Mouse (Mus musculus) hindbrain, embryonic 10.5 days (tissue): ENCODE results near the gene Dnajb6. TPM values are rescaled to one million over a fixed set of nuclear protein-coding genes. Genes with fewer than 3 reads are reported as not detected.
"Not testable (repeated sequence)": the region's sequence is repeated elsewhere in the genome, so short reads cannot be mapped to it uniquely, and the experiment has no call there.

Experiments used
- DNase-seq: peaks from one replicate; pipeline ENCODE4 v3.0.0-alpha.2; 2017; ENCODE audit warnings: low spot score
- H3K27ac ChIP-seq: fragments of 300-500 bp; sonication (generic); 2 replicates; pipeline ENCODE4 v1.5.1; 2016; ENCODE audit warnings: mild to moderate bottlenecking, moderate library complexity
- H3K27me3 ChIP-seq: fragments of 300-500 bp; sonication (generic); 2 replicates; pipeline ENCODE4 v1.6.1; 2016; ENCODE audit warnings: mild to moderate bottlenecking; ENCODE audit not compliant: poor library complexity, insufficient read depth, severe bottlenecking
- H3K36me3 ChIP-seq: fragments of 300-500 bp; sonication (generic); 2 replicates; pipeline ENCODE4 v1.6.1; 2016; ENCODE audit warnings: mild to moderate bottlenecking, moderate library complexity
- H3K4me1 ChIP-seq: fragments of 300-500 bp; sonication (generic); replicated peaks from 2 replicates; pipeline ENCODE4 v1.6.1; 2016; ENCODE audit warnings: mild to moderate bottlenecking
- H3K4me3 ChIP-seq: fragments of 300-500 bp; sonication (generic); 2 replicates; pipeline ENCODE4 v1.5.1; 2016; ENCODE audit warnings: mild to moderate bottlenecking, moderate library complexity
- H3K9me3 ChIP-seq: fragments of 300-500 bp; sonication (generic); 2 replicates; pipeline ENCODE4 v1.6.1; 2016; ENCODE audit warnings: mild to moderate bottlenecking, moderate library complexity
- WGBS: fragments of 180-500 bp; shearing (Covaris S2); methylation state at CpG from one replicate; pipeline ENCODE4 v1.1.7; 2016; 5-methylcytosine and 5-hydroxymethylcytosine counted together
- polyA plus RNA-seq: library from polyadenylated mRNA; unstranded; fragments of >200 nt; fragmentation: Nextera tagmentation; extraction: Ambion mirVana; gene quantifications from 2 replicates; pipeline ENCODE4 v1.2.1, GENCODE M21; 2016

Gene Dnajb6
- polyA plus RNA-seq, 1 experiment from 2014 or later, result 173 TPM

- WGBS, result 89% methylated on average over 13 of the region's 13 CpGs
- Histone ChIP-seq H3K36me3 (peaks cover 87% of the 10 kb centered on the region), H3K4me1 (no peaks in the 10 kb centered on the region), H3K4me3 (no peak overlapping the region), H3K27ac (no peak overlapping the region), H3K27me3 (no peaks in the 10 kb centered on the region), H3K9me3 (no peaks in the 10 kb centered on the region)
- DNase-seq, result no peak
These were observed 38.1 kb downstream of the Dnajb6 start for GRCm38 (mm10) chr5:29773460-29774150.

GRCm38 (mm10) chr5:29775437-29775836 lies 39.9 kb downstream of the Dnajb6 start:
- WGBS, result 94% methylated on average over 5 of the region's 5 CpGs
- no peaks in the 10 kb centered on the region for H3K27me3 ChIP-seq
- peaks cover 87% of the 10 kb centered on the region for H3K36me3 ChIP-seq
- no peak overlapping the region for H3K27ac ChIP-seq
- H3K4me1 ChIP-seq, result no peaks in the 10 kb centered on the region
- H3K9me3 ChIP-seq, result no peaks in the 10 kb centered on the region
- H3K4me3 ChIP-seq, result no peak overlapping the region
- no peak for DNase-seq

- WGBS, result 95% methylated on average over 6 of the region's 6 CpGs
- Histone ChIP-seq H3K4me3 (no peak overlapping the region), H3K36me3 (peaks cover 85% of the 10 kb centered on the region), H3K9me3 (no peaks in the 10 kb centered on the region), H3K27ac (no peak overlapping the region), H3K27me3 (no peaks in the 10 kb centered on the region), H3K4me1 (no peaks in the 10 kb centered on the region)
- DNase-seq, result no peak
These were observed 42.5 kb downstream of the Dnajb6 start for GRCm38 (mm10) chr5:29778029-29778428.

GRCm38 (mm10) chr5:29779733-29780132 lies 44.2 kb downstream of the Dnajb6 start:
- 94% methylated on average over 9 of the region's 9 CpGs for WGBS
- not testable (repeated sequence) for H3K9me3 ChIP-seq, H3K4me3 ChIP-seq, DNase-seq, H3K4me1 ChIP-seq, H3K27ac ChIP-seq, H3K27me3 ChIP-seq
- H3K36me3 ChIP-seq, result peaks cover 75% of the 10 kb centered on the region

GRCm38 (mm10) chr5:29782261-29782660 lies 46.8 kb downstream of the Dnajb6 start:
- Histone ChIP-seq H3K4me1 (no peaks in the 10 kb centered on the region), H3K36me3 (peaks cover 58% of the 10 kb centered on the region), H3K4me3 (no peak overlapping the region), H3K9me3 (no peaks in the 10 kb centered on the region), H3K27me3 (no peaks in the 10 kb centered on the region), H3K27ac (no peak overlapping the region)
- WGBS, result 94% methylated on average over 3 of the region's 3 CpGs
- no peak for DNase-seq

GRCm38 (mm10) chr5:29784906-29785305 lies 49.4 kb downstream of the Dnajb6 start:
- not testable (repeated sequence) for H3K4me3 ChIP-seq, DNase-seq, H3K27me3 ChIP-seq, H3K27ac ChIP-seq, H3K4me1 ChIP-seq, H3K9me3 ChIP-seq
- 94% methylated on average over 11 of the region's 13 CpGs for WGBS
- peaks cover 34% of the 10 kb centered on the region for H3K36me3 ChIP-seq

GRCm38 (mm10) chr5:29785953-29786352 lies 50.5 kb downstream of the Dnajb6 start:
- not testable (repeated sequence) for H3K4me3 ChIP-seq, DNase-seq, H3K27ac ChIP-seq, H3K4me1 ChIP-seq, H3K9me3 ChIP-seq, H3K27me3 ChIP-seq
- peaks cover 25% of the 10 kb centered on the region for H3K36me3 ChIP-seq
- WGBS, result 93% methylated on average over 1 of the region's 11 CpGs

- H3K4me3 ChIP-seq, H3K4me1 ChIP-seq, H3K27me3 ChIP-seq, H3K27ac ChIP-seq, DNase-seq, H3K9me3 ChIP-seq: not testable (repeated sequence)
- peaks cover 22% of the 10 kb centered on the region for H3K36me3 ChIP-seq
- WGBS, result 93% methylated on average over 8 of the region's 8 CpGs
These were observed 59.4 kb downstream of the Dnajb6 start for GRCm38 (mm10) chr5:29794933-29795332.

- no peaks in the 10 kb centered on the region for H3K4me1 ChIP-seq
- no peak overlapping the region for H3K4me3 ChIP-seq
- H3K36me3 ChIP-seq, result no peaks in the 10 kb centered on the region
- WGBS, result 94% methylated on average over 1 of the region's 1 CpGs
- no peaks in the 10 kb centered on the region for H3K9me3 ChIP-seq
- no peak overlapping the region for H3K27ac ChIP-seq
- DNase-seq, result no peak
- no peaks in the 10 kb centered on the region for H3K27me3 ChIP-seq
These were observed 73.5 kb downstream of the Dnajb6 start for GRCm38 (mm10) chr5:29808940-29809339.

GRCm38 (mm10) chr5:29811377-29811921 lies 76.0 kb downstream of the Dnajb6 start:
- not testable (repeated sequence) for H3K27me3 ChIP-seq, H3K4me3 ChIP-seq, H3K9me3 ChIP-seq, DNase-seq, H3K36me3 ChIP-seq, H3K27ac ChIP-seq, H3K4me1 ChIP-seq
- WGBS, result 72% methylated on average over 7 of the region's 7 CpGs

- Histone ChIP-seq H3K9me3 (peaks cover 5% of the 10 kb centered on the region), H3K27ac (no peak overlapping the region), H3K4me1 (no peaks in the 10 kb centered on the region), H3K27me3 (no peaks in the 10 kb centered on the region), H3K36me3 (no peaks in the 10 kb centered on the region), H3K4me3 (no peak overlapping the region)
- 98% methylated on average over 5 of the region's 5 CpGs for WGBS
- no peak for DNase-seq
These were observed 81.2 kb downstream of the Dnajb6 start for GRCm38 (mm10) chr5:29816523-29817242.

GRCm38 (mm10) chr5:29817400-29817799 lies 81.9 kb downstream of the Dnajb6 start:
- Histone ChIP-seq H3K27me3 (no peaks in the 10 kb centered on the region), H3K27ac (no peak overlapping the region), H3K4me1 (no peaks in the 10 kb centered on the region), H3K36me3 (no peaks in the 10 kb centered on the region), H3K9me3 (peaks cover 5% of the 10 kb centered on the region), H3K4me3 (no peak overlapping the region)
- DNase-seq, result no peak
- WGBS, result 93% methylated on average over 5 of the region's 5 CpGs

- 83% methylated on average over 4 of the region's 4 CpGs for WGBS
- no peaks in the 10 kb centered on the region for H3K36me3 ChIP-seq
- H3K27me3 ChIP-seq, result no peaks in the 10 kb centered on the region
- H3K9me3 ChIP-seq, result peaks cover 5% of the 10 kb centered on the region
- H3K27ac ChIP-seq, result no peak overlapping the region
- DNase-seq, result no peak
- no peak overlapping the region for H3K4me3 ChIP-seq
- no peaks in the 10 kb centered on the region for H3K4me1 ChIP-seq
These were observed 82.8 kb downstream of the Dnajb6 start for GRCm38 (mm10) chr5:29818287-29818686.
